Mouse (Mus musculus): ENCODE measurements around the gene Mmd.

The Mmd gene

GRCm38 (mm10) chr11:90283601-90284000 lies 34.3 kb downstream of the Mmd start:
- in situ Hi-C loops (cut with MboI), result no loop called here

- in situ Hi-C loops (cut with MboI), result no loop called here
Measured at GRCm38 (mm10) chr11:90284079-90284478, 34.8 kb downstream of the Mmd start.

- in situ Hi-C loops (cut with MboI), result no loop called here
Measured at GRCm38 (mm10) chr11:90284623-90285022, 35.4 kb downstream of the Mmd start.

- in situ Hi-C loops (cut with MboI), result no loop called here
Measured at GRCm38 (mm10) chr11:90286550-90287154, 37.4 kb downstream of the Mmd start.

- in situ Hi-C loops (cut with MboI), result no loop called here
Measured at GRCm38 (mm10) chr11:90291156-90291555, 41.9 kb downstream of the Mmd start.

GRCm38 (mm10) chr11:90292766-90293165 lies 43.5 kb downstream of the Mmd start:
- in situ Hi-C loops (cut with MboI), result no loop called here

- in situ Hi-C loops (cut with MboI), result no loop called here
Measured at GRCm38 (mm10) chr11:90294622-90295021, 45.4 kb downstream of the Mmd start.

GRCm38 (mm10) chr11:90306067-90306466 lies 56.8 kb downstream of the Mmd start:
- in situ Hi-C loops (cut with MboI), result no loop called here

- in situ Hi-C loops (cut with MboI), result no loop called here
Measured at GRCm38 (mm10) chr11:90306993-90307392, 57.7 kb downstream of the Mmd start.

- in situ Hi-C loops (cut with MboI), result no loop called here
Measured at GRCm38 (mm10) chr11:90314606-90315005, 65.3 kb downstream of the Mmd start.

- in situ Hi-C loops (cut with MboI), result no loop called here
Measured at GRCm38 (mm10) chr11:90317482-90317881, 68.2 kb downstream of the Mmd start.

GRCm38 (mm10) chr11:90320922-90321321 lies 71.7 kb downstream of the Mmd start:
- in situ Hi-C loops (cut with MboI), result no loop called here

- in situ Hi-C loops (cut with MboI), result no loop called here
Measured at GRCm38 (mm10) chr11:90324597-90324996, 75.3 kb downstream of the Mmd start.

- in situ Hi-C loops (cut with MboI), result no loop called here
Measured at GRCm38 (mm10) chr11:90326146-90326545, 76.9 kb downstream of the Mmd start.

GRCm38 (mm10) chr11:90326836-90327235 lies 77.6 kb downstream of the Mmd start:
- in situ Hi-C loops (cut with MboI), result no loop called here
